Mouse (Mus musculus) bone marrow macrophage, adult 2 months (primary cell): ENCODE measurements around the gene Cacna1b.
A peak's percentile ranks its signal among the peaks of the same experiment; 100 is the strongest.

Experiments
- CTCF ChIP-seq: IDR thresholded peaks from 2 replicates; pipeline ENCODE4 v1.5.1; 2012; ENCODE audit warnings: low read depth, mild to moderate bottlenecking, low read length, moderate library complexity
- POLR2A ChIP-seq: IDR thresholded peaks from 2 replicates; pipeline ENCODE4 v1.6.1; 2012; ENCODE audit warnings: mild to moderate bottlenecking, low read depth, low read length, borderline replicate concordance

- TF ChIP-seq CTCF (peak; percentile 55), POLR2A (no peak)
Observed at GRCm38 (mm10) chr2:24781253-24781652, 18.3 kb upstream of the Cacna1b start.
